Mouse (Mus musculus) ES-Bruce4 (cell line): Measurements from ENCODE around the gene Foxp1.

Source experiments
- CTCF ChIP-seq: IDR thresholded peaks from one replicate; pipeline ENCODE4 v1.8.1; 2011; ENCODE audit warnings: low read depth, low read length
- EP300 ChIP-seq: IDR thresholded peaks from 2 replicates; pipeline ENCODE4 v1.6.1; 2011; ENCODE audit warnings: low read depth, low read length; ENCODE audit not compliant: insufficient read depth
- POLR2A ChIP-seq: IDR thresholded peaks from one replicate; pipeline ENCODE4 v1.8.1; 2011; ENCODE audit warnings: low read length; ENCODE audit not compliant: insufficient read depth

GRCm38 (mm10) chr6:99187415-99187814, 335.1 kb downstream of the Foxp1 start:
- no peak for TF ChIP-seq EP300
- no peak for TF ChIP-seq POLR2A
- no peak for TF ChIP-seq CTCF
